Mouse (Mus musculus) lung, embryonic 16.5 days (tissue): ENCODE results near the gene Sbf2. TPM values are rescaled to one million over a fixed set of nuclear protein-coding genes. Genes with fewer than 3 reads are reported as not detected.
A peak's percentile ranks its signal among the peaks of the same experiment; 100 is the strongest.

Experiments used
- ATAC-seq: fragments of 200-750 bp; cut with Nextera tagmentation; 2 replicates; pipeline ENCODE4 v1.8.0; 2017; ENCODE audit warnings: low read depth, mild to moderate bottlenecking, moderate library complexity
- H3K27ac ChIP-seq: fragments of 300-500 bp; sonication (generic); 2 replicates; pipeline ENCODE4 v1.5.1; 2014; ENCODE audit warnings: mild to moderate bottlenecking, control low read depth, low read length
- H3K27me3 ChIP-seq: fragments of 300-500 bp; sonication (generic); 2 replicates; pipeline ENCODE4 v1.6.1; 2014; ENCODE audit warnings: low read depth, low read length, mixed read lengths; ENCODE audit not compliant: control insufficient read depth, insufficient read depth
- H3K36me3 ChIP-seq: fragments of 300-500 bp; sonication (generic); 2 replicates; pipeline ENCODE4 v1.6.1; 2014; ENCODE audit warnings: low read length; ENCODE audit not compliant: control insufficient read depth, insufficient read depth
- H3K4me1 ChIP-seq: fragments of 300-500 bp; sonication (generic); replicated peaks from 2 replicates; pipeline ENCODE4 v1.6.1; 2014; ENCODE audit warnings: low read length, mixed read lengths; ENCODE audit not compliant: control insufficient read depth, insufficient read depth
- H3K4me2 ChIP-seq: fragments of 300-500 bp; sonication (generic); 2 replicates; pipeline ENCODE4 v1.6.1; 2014; ENCODE audit warnings: low read depth, low read length, control low read depth
- H3K4me3 ChIP-seq: fragments of 300-500 bp; sonication (generic); 2 replicates; pipeline ENCODE4 v1.5.1; 2014; ENCODE audit warnings: mild to moderate bottlenecking, low read length, control low read depth
- H3K9ac ChIP-seq: fragments of 300-500 bp; sonication (generic); 2 replicates; pipeline ENCODE4 v1.6.1; 2014; ENCODE audit warnings: low read length, control low read depth
- H3K9me3 ChIP-seq: fragments of 300-500 bp; sonication (generic); 2 replicates; pipeline ENCODE4 v1.6.1; 2016; ENCODE audit warnings: low read length; ENCODE audit not compliant: control insufficient read depth
- WGBS: fragments of 180-500 bp; shearing (Covaris S2); extraction: QIAGEN DNeasy Blood & Tissue Kit; methylation state at CpG from one replicate; pipeline ENCODE4 v1.1.7; 2014; 5-methylcytosine and 5-hydroxymethylcytosine counted together
- polyA plus RNA-seq: library from polyadenylated mRNA; unstranded; fragments of >200 nt; fragmentation: Nextera tagmentation; extraction: Ambion mirVana; gene quantifications from 2 replicates; pipeline ENCODE4 v1.2.1, GENCODE M21; 2015

Sbf2 gene
- polyA plus RNA-seq, 1 experiment from 2014 or later: 37.9 TPM

GRCm38 (mm10) chr7:110498653-110499052 lies 116.1 kb downstream of the Sbf2 start:
- peak; percentile 70 for ATAC-seq
- 60% methylated on average over 1 of the region's 1 CpGs for WGBS

GRCm38 (mm10) chr7:110491038-110491437 lies 123.7 kb downstream of the Sbf2 start:
- H3K4me1 ChIP-seq: no peaks in the 10 kb centered on the region
- no peaks in the 10 kb centered on the region for H3K36me3 ChIP-seq
- H3K9ac ChIP-seq: no peak overlapping the region
- H3K27me3 ChIP-seq: no peaks in the 10 kb centered on the region
- no peak overlapping the region for H3K27ac ChIP-seq
- 76% methylated on average over 5 of the region's 5 CpGs for WGBS
- no peak overlapping the region for H3K4me3 ChIP-seq
- ATAC-seq: no peak
- H3K4me2 ChIP-seq: no peak overlapping the region
- H3K9me3 ChIP-seq: no peaks in the 10 kb centered on the region

More at GRCm38 (mm10) chr7:110498653-110499052, 116.1 kb downstream of the Sbf2 start:
- Histone ChIP-seq H3K27ac (no peak overlapping the region), H3K4me3 (no peak overlapping the region), H3K4me1 (no peaks in the 10 kb centered on the region), H3K9ac (no peak overlapping the region), H3K36me3 (no peaks in the 10 kb centered on the region), H3K27me3 (no peaks in the 10 kb centered on the region), H3K9me3 (no peaks in the 10 kb centered on the region), H3K4me2 (no peak overlapping the region)

GRCm38 (mm10) chr7:110485051-110485450 lies 129.7 kb downstream of the Sbf2 start:
- Histone ChIP-seq H3K4me2 (no peak overlapping the region), H3K9ac (no peak overlapping the region), H3K27me3 (no peaks in the 10 kb centered on the region), H3K4me3 (no peak overlapping the region), H3K9me3 (no peaks in the 10 kb centered on the region), H3K4me1 (no peaks in the 10 kb centered on the region), H3K27ac (no peak overlapping the region), H3K36me3 (no peaks in the 10 kb centered on the region)
- WGBS: 82% methylated on average over 5 of the region's 5 CpGs
- no peak for ATAC-seq

- Histone ChIP-seq H3K9me3 (no peaks in the 10 kb centered on the region), H3K36me3 (no peaks in the 10 kb centered on the region), H3K4me1 (no peaks in the 10 kb centered on the region; the same call in 1 of the 2 replicates), H3K9ac (no peak overlapping the region), H3K4me2 (no peak overlapping the region), H3K27me3 (no peaks in the 10 kb centered on the region), H3K27ac (no peak overlapping the region), H3K4me3 (no peak overlapping the region)
- 57% methylated on average over 6 of the region's 6 CpGs for WGBS
- peak; percentile 38; the same call in 1 of the 2 replicates for ATAC-seq
Observed at GRCm38 (mm10) chr7:110470987-110471386, 143.7 kb downstream of the Sbf2 start.

- H3K4me3 ChIP-seq: no peak overlapping the region
- no peaks in the 10 kb centered on the region for H3K36me3 ChIP-seq
- no peak overlapping the region for H3K27ac ChIP-seq
- 86% methylated on average over 5 of the region's 5 CpGs for WGBS
- ATAC-seq: no peak
- no peak overlapping the region for H3K4me2 ChIP-seq
- no peaks in the 10 kb centered on the region for H3K27me3 ChIP-seq
- H3K9ac ChIP-seq: no peak overlapping the region
- no peaks in the 10 kb centered on the region for H3K4me1 ChIP-seq
- H3K9me3 ChIP-seq: no peaks in the 10 kb centered on the region
Observed at GRCm38 (mm10) chr7:110463471-110463870, 151.3 kb downstream of the Sbf2 start.

GRCm38 (mm10) chr7:110432301-110432700 lies 182.4 kb downstream of the Sbf2 start:
- Histone ChIP-seq H3K4me2 (no peak overlapping the region), H3K27ac (no peak overlapping the region), H3K36me3 (peaks cover 4% of the 10 kb centered on the region; the same call in 1 of the 2 replicates), H3K27me3 (no peaks in the 10 kb centered on the region), H3K4me3 (no peak overlapping the region), H3K9ac (no peak overlapping the region), H3K4me1 (no peaks in the 10 kb centered on the region), H3K9me3 (no peaks in the 10 kb centered on the region)
- ATAC-seq: no peak
- 16% methylated on average over 4 of the region's 4 CpGs for WGBS

- Histone ChIP-seq H3K27me3 (no peaks in the 10 kb centered on the region), H3K4me2 (no peak overlapping the region), H3K36me3 (peaks cover 6% of the 10 kb centered on the region), H3K27ac (no peak overlapping the region), H3K9ac (no peak overlapping the region), H3K9me3 (no peaks in the 10 kb centered on the region), H3K4me3 (no peak overlapping the region), H3K4me1 (no peaks in the 10 kb centered on the region)
- ATAC-seq: no peak
- 72% methylated on average over 1 of the region's 1 CpGs for WGBS
Observed at GRCm38 (mm10) chr7:110416318-110416717, 198.4 kb downstream of the Sbf2 start.

GRCm38 (mm10) chr7:110414276-110414675 lies 200.4 kb downstream of the Sbf2 start:
- H3K4me3 ChIP-seq: no peak overlapping the region
- 80% methylated on average over 5 of the region's 5 CpGs for WGBS

GRCm38 (mm10) chr7:110402092-110402491 lies 212.6 kb downstream of the Sbf2 start:
- Histone ChIP-seq H3K9ac (no peak overlapping the region), H3K27me3 (no peaks in the 10 kb centered on the region), H3K9me3 (no peaks in the 10 kb centered on the region), H3K4me3 (no peak overlapping the region), H3K36me3 (peaks cover 13% of the 10 kb centered on the region), H3K4me2 (no peak overlapping the region), H3K27ac (no peak overlapping the region), H3K4me1 (no peaks in the 10 kb centered on the region)
- peak; percentile 73 for ATAC-seq
- 60% methylated on average over 1 of the region's 1 CpGs for WGBS

More at GRCm38 (mm10) chr7:110414276-110414675, 200.4 kb downstream of the Sbf2 start:
- Histone ChIP-seq H3K27me3 (no peaks in the 10 kb centered on the region), H3K27ac (no peak overlapping the region), H3K9ac (no peak overlapping the region), H3K4me1 (no peaks in the 10 kb centered on the region), H3K36me3 (peaks cover 6% of the 10 kb centered on the region), H3K9me3 (no peaks in the 10 kb centered on the region), H3K4me2 (no peak overlapping the region)
- ATAC-seq: no peak

- Histone ChIP-seq H3K4me1 (no peaks in the 10 kb centered on the region), H3K27me3 (no peaks in the 10 kb centered on the region), H3K9ac (no peak overlapping the region), H3K36me3 (no peaks in the 10 kb centered on the region), H3K4me2 (no peak overlapping the region), H3K4me3 (no peak overlapping the region), H3K9me3 (no peaks in the 10 kb centered on the region), H3K27ac (no peak overlapping the region)
- ATAC-seq: no peak
- 65% methylated on average over 6 of the region's 6 CpGs for WGBS
Observed at GRCm38 (mm10) chr7:110392576-110392975, 222.1 kb downstream of the Sbf2 start.
